Mouse (Mus musculus) small intestine, adult 2 months (tissue): ENCODE measurements around the gene Agap1. TPM values are rescaled to one million over a fixed set of nuclear protein-coding genes. Genes with fewer than 3 reads are reported as not detected.
"Not testable (repeated sequence)": the region's sequence is repeated elsewhere in the genome, so short reads cannot be mapped to it uniquely, and the experiment has no call there.

Experiments
- H3K27ac ChIP-seq: fragments of 200-500 bp; 2 replicates; pipeline ENCODE4 v1.5.1; 2012; ENCODE audit warnings: low read depth, low read length, control low read depth, inconsistent platforms; ENCODE audit not compliant: insufficient read depth
- H3K27me3 ChIP-seq: fragments of 200-500 bp; 2 replicates; pipeline ENCODE4 v1.6.1; 2012; ENCODE audit warnings: mild to moderate bottlenecking, moderate library complexity, low read length, inconsistent platforms; ENCODE audit not compliant: control insufficient read depth, insufficient read depth
- H3K36me3 ChIP-seq: fragments of 200-500 bp; 2 replicates; pipeline ENCODE4 v1.6.1; 2012; ENCODE audit warnings: mild to moderate bottlenecking, low read length, control low read depth, inconsistent platforms; ENCODE audit not compliant: control insufficient read depth, insufficient read depth
- H3K4me1 ChIP-seq: fragments of 200-500 bp; 2 replicates; pipeline ENCODE4 v1.6.1; 2012; ENCODE audit warnings: low read length, inconsistent platforms, mixed read lengths; ENCODE audit not compliant: control insufficient read depth, insufficient read depth, insufficient read length
- H3K4me3 ChIP-seq: fragments of 200-500 bp; 2 replicates; pipeline ENCODE4 v1.5.1; 2012; ENCODE audit warnings: low read depth, mild to moderate bottlenecking, control low read depth, inconsistent platforms, low read length, moderate library complexity
- CTCF ChIP-seq: fragments of 200-500 bp; IDR thresholded peaks from 2 replicates; pipeline ENCODE4 v1.5.1; 2012; ENCODE audit warnings: low read depth, mild to moderate bottlenecking, control low read depth, inconsistent platforms, low read length, moderate library complexity, mixed read lengths; ENCODE audit not compliant: insufficient replicate concordance, insufficient read length; ENCODE audit errors: extremely low read depth
- POLR2A ChIP-seq: fragments of 200-500 bp; IDR thresholded peaks from 2 replicates; pipeline ENCODE4 v1.6.1; 2012; ENCODE audit warnings: low read depth, mild to moderate bottlenecking, control low read depth, inconsistent platforms, low read length, moderate library complexity
- WGBS: fragments of 180-500 bp; shearing (Covaris S2); methylation state at CpG from one replicate; pipeline ENCODE4 v1.1.7; 2018; 5-methylcytosine and 5-hydroxymethylcytosine counted together
- polyA plus RNA-seq: library from polyadenylated mRNA; depleted of rRNA; stranded (reverse); fragments of >200 nt; gene quantifications from 2 replicates; pipeline ENCODE4 v1.2.3, GENCODE M21; 2012

Agap1 gene
- polyA plus RNA-seq, 1 experiment: 27.8 TPM

GRCm38 (mm10) chr1:89486891-89487290 lies 32.3 kb downstream of the Agap1 start:
- H3K4me3 ChIP-seq: no peak overlapping the region
- TF ChIP-seq CTCF (no peak), POLR2A (no peak)
- peaks cover 24% of the 10 kb centered on the region for H3K4me1 ChIP-seq
- no peaks in the 10 kb centered on the region for H3K36me3 ChIP-seq
- no peak overlapping the region for H3K27ac ChIP-seq
- WGBS: 94% methylated on average over 6 of the region's 6 CpGs
- H3K27me3 ChIP-seq: no peaks in the 10 kb centered on the region

DNA sequence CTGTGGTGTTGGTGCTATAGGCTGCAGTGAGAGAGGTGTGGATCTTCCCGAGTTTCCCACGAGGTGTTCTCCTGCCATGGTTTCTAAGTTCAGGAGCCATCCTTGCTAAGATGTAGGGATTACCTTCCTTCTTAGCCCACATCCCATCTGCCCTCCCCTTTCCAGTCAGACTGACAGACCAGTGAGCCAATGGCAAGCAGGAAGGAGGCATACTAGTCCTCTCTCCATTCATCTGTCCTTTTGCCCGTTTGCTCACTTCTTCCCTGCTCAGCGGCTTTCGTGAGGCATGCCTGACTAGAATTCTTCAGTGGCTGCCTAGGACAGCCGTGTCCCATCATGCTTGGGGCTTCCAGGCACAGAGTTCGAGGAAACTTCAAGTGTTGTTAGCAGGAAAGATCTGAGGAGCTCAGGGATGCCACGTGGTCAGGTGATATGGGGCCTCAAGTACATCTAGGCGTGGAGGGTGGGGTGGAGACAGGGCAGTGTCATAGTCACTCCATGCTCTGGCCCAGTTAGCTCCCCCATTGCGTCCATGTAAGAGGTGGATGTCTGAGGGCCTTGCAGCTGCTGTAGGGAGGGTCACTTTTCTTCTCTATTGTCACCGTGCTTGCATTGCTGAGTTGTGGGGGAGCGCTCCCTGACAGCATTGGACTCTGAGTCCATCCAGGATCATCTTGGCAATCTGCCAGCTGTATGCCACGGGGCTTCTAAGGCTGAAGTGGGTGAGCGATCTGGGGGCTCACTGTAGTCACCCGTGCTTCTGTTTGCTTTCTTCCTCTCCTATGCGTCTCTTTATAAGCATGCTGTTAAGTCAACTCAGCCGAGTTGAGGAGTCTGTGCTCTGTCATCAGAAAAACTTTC lies 34.7 kb downstream of the Agap1 start:
- Histone ChIP-seq H3K4me3 (no peak overlapping the region), H3K36me3 (no peaks in the 10 kb centered on the region), H3K27me3 (no peaks in the 10 kb centered on the region), H3K27ac (peak overlapping the region; percentile 2; the same call in 1 of the 2 replicates), H3K4me1 (peaks cover 23% of the 10 kb centered on the region)
- TF ChIP-seq CTCF (no peak), POLR2A (no peak)
- 29% methylated on average over 17 of the region's 17 CpGs for WGBS

- H3K27me3 ChIP-seq: no peaks in the 10 kb centered on the region
- peaks cover 34% of the 10 kb centered on the region for H3K4me1 ChIP-seq
- TF ChIP-seq CTCF: no peak
- TF ChIP-seq POLR2A: no peak
- H3K27ac ChIP-seq: no peak overlapping the region
- H3K4me3 ChIP-seq: no peak overlapping the region
- WGBS: 73% methylated on average over 5 of the region's 5 CpGs
- no peaks in the 10 kb centered on the region for H3K36me3 ChIP-seq
Measured at GRCm38 (mm10) chr1:89493177-89493576, 38.6 kb downstream of the Agap1 start.

- H3K36me3 ChIP-seq: no peaks in the 10 kb centered on the region
- no peak for TF ChIP-seq CTCF
- no peak for TF ChIP-seq POLR2A
- WGBS: 30% methylated on average over 1 of the region's 1 CpGs
- no peak overlapping the region for H3K4me3 ChIP-seq
- no peaks in the 10 kb centered on the region for H3K27me3 ChIP-seq
- no peak overlapping the region for H3K27ac ChIP-seq
- peaks cover 23% of the 10 kb centered on the region for H3K4me1 ChIP-seq
Measured at GRCm38 (mm10) chr1:89494816-89495215, 40.2 kb downstream of the Agap1 start.

DNA sequence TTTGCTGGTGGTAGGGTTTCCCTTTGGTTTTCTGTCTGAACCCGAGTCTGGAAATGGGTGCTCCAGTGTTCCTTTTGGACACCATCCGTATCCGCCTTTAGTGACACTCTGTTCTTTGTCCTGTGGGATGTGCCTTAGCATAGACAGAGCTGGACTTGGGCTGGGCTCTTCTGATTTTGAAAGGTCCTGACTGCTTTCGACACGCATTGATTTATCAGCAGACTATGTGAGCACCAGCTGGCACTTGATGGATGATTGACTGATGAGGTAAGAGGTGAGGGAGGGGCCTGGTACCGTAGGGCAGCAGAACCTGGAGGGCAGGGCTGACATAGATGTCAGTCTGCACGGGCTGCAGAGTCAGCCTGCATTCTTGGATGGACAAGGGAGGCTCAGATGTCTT lies 41.6 kb downstream of the Agap1 start:
- Histone ChIP-seq H3K27me3 (no peaks in the 10 kb centered on the region), H3K36me3 (no peaks in the 10 kb centered on the region), H3K4me1 (peaks cover 23% of the 10 kb centered on the region), H3K27ac (no peak overlapping the region), H3K4me3 (no peak overlapping the region)
- no peak for TF ChIP-seq CTCF
- no peak for TF ChIP-seq POLR2A
- 49% methylated on average over 7 of the region's 7 CpGs for WGBS

GRCm38 (mm10) chr1:89500925-89501324 lies 46.3 kb downstream of the Agap1 start:
- TF ChIP-seq POLR2A: no peak
- TF ChIP-seq CTCF: no peak
- H3K27me3 ChIP-seq: no peaks in the 10 kb centered on the region
- H3K4me3 ChIP-seq: no peak overlapping the region
- WGBS: 93% methylated on average over 2 of the region's 2 CpGs
- H3K4me1 ChIP-seq: peaks cover 17% of the 10 kb centered on the region; the same call in 1 of the 2 replicates
- H3K36me3 ChIP-seq: no peaks in the 10 kb centered on the region
- H3K27ac ChIP-seq: no peak overlapping the region

- Histone ChIP-seq H3K27me3 (no peaks in the 10 kb centered on the region), H3K4me3 (no peak overlapping the region), H3K36me3 (no peaks in the 10 kb centered on the region), H3K4me1 (peaks cover 15% of the 10 kb centered on the region; the same call in 1 of the 2 replicates), H3K27ac (no peak overlapping the region)
- 81% methylated on average over 4 of the region's 4 CpGs for WGBS
- TF ChIP-seq CTCF: no peak
- TF ChIP-seq POLR2A: no peak
Measured at GRCm38 (mm10) chr1:89501346-89501745, 46.7 kb downstream of the Agap1 start.

DNA sequence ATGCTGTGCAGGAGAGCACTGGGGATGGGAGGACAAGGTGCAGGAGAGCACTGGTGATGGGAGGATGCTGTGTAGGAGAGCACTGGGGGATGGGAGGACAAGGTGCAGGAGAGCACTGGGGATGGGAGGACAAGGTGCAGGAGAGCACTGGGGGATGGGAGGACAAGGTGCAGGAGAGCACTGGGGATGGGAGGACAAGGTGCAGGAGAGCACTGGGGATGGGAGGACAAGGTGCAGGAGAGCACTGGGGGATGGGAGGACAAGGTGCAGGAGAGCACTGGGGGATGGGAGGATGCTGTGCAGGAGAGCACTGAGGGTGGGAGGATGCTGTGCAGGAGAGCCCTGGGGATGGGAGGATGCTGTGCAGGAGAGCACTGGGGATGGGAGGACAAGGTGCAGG lies 47.3 kb downstream of the Agap1 start:
- not testable (repeated sequence) for H3K4me3 ChIP-seq, H3K36me3 ChIP-seq, H3K27me3 ChIP-seq, H3K27ac ChIP-seq
- H3K4me1 ChIP-seq: peaks cover 15% of the 10 kb centered on the region; the same call in 1 of the 2 replicates
